Mouse (Mus musculus) spleen, adult 2 months (tissue): ENCODE results near the gene Adam17. TPM values are rescaled to one million over a fixed set of nuclear protein-coding genes. Genes with fewer than 3 reads are reported as not detected.

Experiments used
- DNase-seq, 2 experiments: peaks; one replicate each; pipeline versions ENCODE4 v3.0.0 to v3.0.0-alpha.2; 2012 to 2021; ENCODE audit warnings: low spot score in 2 of 2, low read depth in 1 of 2
- H3K27ac ChIP-seq: fragments of 200-500 bp; 2 replicates; pipeline ENCODE4 v1.5.1; 2012; ENCODE audit warnings: low read length, inconsistent platforms; ENCODE audit not compliant: insufficient read depth
- H3K27me3 ChIP-seq: fragments of 200-500 bp; 2 replicates; pipeline ENCODE4 v1.6.1; 2012; ENCODE audit warnings: mild to moderate bottlenecking, moderate library complexity, low read length, inconsistent platforms; ENCODE audit not compliant: control insufficient read depth, insufficient read depth
- H3K36me3 ChIP-seq: fragments of 200-500 bp; 2 replicates; pipeline ENCODE4 v1.6.1; 2012; ENCODE audit warnings: mild to moderate bottlenecking, low read length, inconsistent platforms; ENCODE audit not compliant: control insufficient read depth, insufficient read depth
- H3K4me1 ChIP-seq: fragments of 200-500 bp; 2 replicates; pipeline ENCODE4 v1.6.1; 2011; ENCODE audit warnings: inconsistent platforms; ENCODE audit not compliant: control insufficient read depth, insufficient read depth, insufficient read length
- H3K4me3 ChIP-seq: fragments of 200-500 bp; 2 replicates; pipeline ENCODE4 v1.5.1; 2011; ENCODE audit warnings: mild to moderate bottlenecking, inconsistent platforms; ENCODE audit not compliant: insufficient read depth, insufficient read length; ENCODE audit errors: extremely low read depth
- CTCF ChIP-seq: fragments of 200-500 bp; IDR thresholded peaks from 2 replicates; pipeline ENCODE4 v1.5.1; 2011; ENCODE audit warnings: mild to moderate bottlenecking, inconsistent platforms; ENCODE audit not compliant: insufficient read depth, insufficient read length, insufficient replicate concordance; ENCODE audit errors: extremely low read depth
- POLR2A ChIP-seq: fragments of 200-500 bp; IDR thresholded peaks from 2 replicates; pipeline ENCODE4 v1.6.1; 2011; ENCODE audit warnings: low read depth, low read length, inconsistent platforms
- WGBS: fragments of 180-500 bp; shearing (Covaris S2); methylation state at CpG from one replicate; pipeline ENCODE4 v1.1.7; 2018; 5-methylcytosine and 5-hydroxymethylcytosine counted together
- polyA plus RNA-seq: library from polyadenylated mRNA; depleted of rRNA; stranded (reverse); fragments of >200 nt; gene quantifications from 2 replicates; pipeline ENCODE4 v1.2.3, GENCODE M21; 2012

Adam17 gene
- polyA plus RNA-seq, 1 experiment = 20.3 TPM

GRCm38 (mm10) chr12:21362686-21363085, 10.7 kb downstream of the Adam17 start:
- no peaks in the 10 kb centered on the region for H3K27me3 ChIP-seq
- 81% methylated on average over 2 of the region's 2 CpGs for WGBS
- no peaks in the 10 kb centered on the region; the same call in 1 of the 2 replicates for H3K4me1 ChIP-seq
- no peak overlapping the region for H3K4me3 ChIP-seq
- H3K27ac ChIP-seq = no peak overlapping the region
- no peak for TF ChIP-seq POLR2A
- TF ChIP-seq CTCF = no peak
- peaks cover 6% of the 10 kb centered on the region for H3K36me3 ChIP-seq
- DNase-seq = no peak

DNA sequence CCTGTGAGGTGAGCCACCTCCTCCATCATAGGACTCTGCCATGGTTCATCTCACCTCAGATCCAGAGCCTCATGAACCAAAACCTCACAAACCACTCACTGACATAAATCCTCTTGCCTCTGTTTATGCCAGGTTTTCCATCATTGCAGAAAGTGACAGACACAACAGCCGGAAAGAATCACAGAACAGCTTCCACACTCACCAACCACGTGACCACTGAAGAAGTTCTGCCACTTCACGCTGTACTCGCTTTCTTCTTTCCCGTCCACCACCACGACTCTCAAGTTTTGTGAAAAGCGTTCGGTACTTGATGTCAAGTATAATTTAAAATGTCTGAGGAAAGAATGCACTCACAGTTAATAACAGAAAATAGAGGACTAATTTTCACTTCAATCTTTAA, 19.8 kb downstream of the Adam17 start:
- Histone ChIP-seq H3K36me3 (peaks cover 27% of the 10 kb centered on the region), H3K27me3 (no peaks in the 10 kb centered on the region), H3K4me1 (no peaks in the 10 kb centered on the region), H3K4me3 (no peak overlapping the region), H3K27ac (no peak overlapping the region)
- DNase-seq = no peak
- TF ChIP-seq POLR2A (no peak), CTCF (no peak)
- 98% methylated on average over 8 of the region's 8 CpGs for WGBS

- Histone ChIP-seq H3K36me3 (peaks cover 27% of the 10 kb centered on the region), H3K4me1 (0 out of 2 replicates have a peak, but pooled peaks cover 3% of the 10 kb centered on the region), H3K27ac (no peak overlapping the region), H3K4me3 (no peak overlapping the region), H3K27me3 (no peaks in the 10 kb centered on the region)
- DNase-seq = no peak
- TF ChIP-seq CTCF (no peak), POLR2A (no peak)
- WGBS = 94% methylated on average over 7 of the region's 7 CpGs
Observed at GRCm38 (mm10) chr12:21350113-21350876, 23.1 kb downstream of the Adam17 start.

DNA sequence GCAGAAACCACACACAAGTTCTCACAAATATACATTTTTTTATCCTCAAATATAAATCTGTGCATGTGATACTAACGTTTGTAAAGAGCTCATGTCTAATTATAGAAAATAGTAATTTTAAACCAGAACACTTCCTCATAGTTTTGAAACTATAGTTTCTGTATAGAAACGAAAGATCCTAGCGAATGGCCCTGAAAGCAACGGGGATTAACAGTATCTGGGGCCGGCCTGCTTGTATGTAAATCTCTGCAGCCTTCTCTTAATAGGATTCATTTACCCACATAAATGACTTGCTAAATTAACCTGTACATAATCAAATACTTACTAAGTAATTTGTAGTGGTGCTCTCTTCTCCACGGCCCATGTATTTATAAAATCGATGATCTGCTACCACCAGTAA, 26.5 kb downstream of the Adam17 start:
- Histone ChIP-seq H3K36me3 (peaks cover 23% of the 10 kb centered on the region), H3K27me3 (no peaks in the 10 kb centered on the region), H3K4me1 (0 out of 2 replicates have a peak, but pooled peaks cover 3% of the 10 kb centered on the region), H3K4me3 (no peak overlapping the region), H3K27ac (no peak overlapping the region; the same call in 1 of the 2 replicates)
- no peak for TF ChIP-seq POLR2A
- WGBS = 57% methylated on average over 7 of the region's 7 CpGs
- DNase-seq = no peak

- Histone ChIP-seq H3K4me3 (no peak overlapping the region), H3K27ac (no peak overlapping the region), H3K36me3 (peaks cover 19% of the 10 kb centered on the region), H3K27me3 (no peaks in the 10 kb centered on the region), H3K4me1 (peaks cover 14% of the 10 kb centered on the region)
- no peak for DNase-seq
- WGBS = 79% methylated on average over 5 of the region's 5 CpGs
- TF ChIP-seq CTCF (no peak), POLR2A (no peak)
Observed at GRCm38 (mm10) chr12:21340674-21341073, 32.8 kb downstream of the Adam17 start.

- 92% methylated on average over 5 of the region's 5 CpGs for WGBS
- Histone ChIP-seq H3K36me3 (peaks cover 21% of the 10 kb centered on the region), H3K4me1 (peaks cover 14% of the 10 kb centered on the region)
Observed at GRCm38 (mm10) chr12:21337171-21337570, 36.3 kb downstream of the Adam17 start.

DNA sequence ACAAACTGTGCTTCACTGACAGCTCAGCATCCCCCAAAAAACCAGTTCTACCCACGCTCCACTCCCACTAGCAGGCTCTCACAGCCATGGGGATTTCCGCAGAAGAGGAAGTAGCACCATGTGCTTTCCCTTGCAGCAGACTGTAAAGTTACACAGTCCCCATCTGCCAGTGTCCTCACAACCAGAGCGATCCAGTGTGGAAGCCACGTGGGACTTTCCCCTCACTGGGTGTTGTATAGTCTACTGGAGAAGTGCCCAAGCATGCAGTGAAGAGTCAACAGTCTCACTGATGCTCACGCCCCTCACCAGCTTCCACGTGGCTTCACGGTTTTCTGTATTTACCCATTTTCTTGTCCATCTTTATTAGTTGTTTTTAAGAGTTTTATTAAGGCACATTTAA, 37.6 kb downstream of the Adam17 start:
- H3K36me3 ChIP-seq = peaks cover 24% of the 10 kb centered on the region
- no peak overlapping the region for H3K4me3 ChIP-seq
- peak; percentile 74 for DNase-seq
- peaks cover 14% of the 10 kb centered on the region for H3K4me1 ChIP-seq
- no peak for TF ChIP-seq CTCF
- no peak for TF ChIP-seq POLR2A
- H3K27me3 ChIP-seq = no peaks in the 10 kb centered on the region
- 22% methylated on average over 7 of the region's 7 CpGs for WGBS
- H3K27ac ChIP-seq = peak overlapping the region; percentile 45; the same call in 1 of the 2 replicates

More at GRCm38 (mm10) chr12:21337171-21337570, 36.3 kb downstream of the Adam17 start:
- Histone ChIP-seq H3K4me3 (no peak overlapping the region), H3K27ac (no peak overlapping the region), H3K27me3 (no peaks in the 10 kb centered on the region)
- TF ChIP-seq CTCF (no peak), POLR2A (no peak)
- no peak for DNase-seq
